Mouse (Mus musculus) hindbrain, embryonic 12.5 days (tissue): ENCODE measurements at regions not wholly inside any gene's neighbourhood (a gene's known extent, or its start where the extent isn't known, plus 50 kb on each side); places are given as distances from the start of the nearest gene placed in this dataset.

Source experiments
- ATAC-seq: fragments of 200-750 bp; cut with Nextera tagmentation; 2 replicates; pipeline ENCODE4 v1.8.0; 2017; ENCODE audit warnings: moderate TSS enrichment; ENCODE audit not compliant: low FRiP score
- H3K27ac ChIP-seq: fragments of 300-500 bp; sonication (generic); 2 replicates; pipeline ENCODE4 v1.5.1; 2016; ENCODE audit warnings: mild to moderate bottlenecking
- H3K27me3 ChIP-seq: fragments of 300-500 bp; sonication (generic); 2 replicates; pipeline ENCODE4 v1.6.1; 2016; ENCODE audit warnings: mild to moderate bottlenecking
- H3K36me3 ChIP-seq: fragments of 300-500 bp; sonication (generic); 2 replicates; pipeline ENCODE4 v1.6.1; 2016; ENCODE audit warnings: mild to moderate bottlenecking
- H3K4me1 ChIP-seq: fragments of 300-500 bp; sonication (generic); 2 replicates; pipeline ENCODE4 v1.6.1; 2016
- H3K4me2 ChIP-seq: fragments of 300-500 bp; sonication (generic); replicated peaks from 2 replicates; pipeline ENCODE4 v1.6.1; 2016; ENCODE audit warnings: mild to moderate bottlenecking
- H3K4me3 ChIP-seq: fragments of 300-500 bp; sonication (generic); 2 replicates; pipeline ENCODE4 v1.5.1; 2016; ENCODE audit warnings: mild to moderate bottlenecking
- H3K9ac ChIP-seq: fragments of 300-500 bp; sonication (generic); 2 replicates; pipeline ENCODE4 v1.6.1; 2016; ENCODE audit warnings: mild to moderate bottlenecking, moderate library complexity
- H3K9me3 ChIP-seq: fragments of 300-500 bp; sonication (generic); replicated peaks from 2 replicates; pipeline ENCODE4 v1.6.1; 2016; ENCODE audit warnings: mild to moderate bottlenecking
- WGBS: fragments of 180-500 bp; shearing (Covaris S2); methylation state at CpG from one replicate; pipeline ENCODE4 v1.1.7; 2016; 5-methylcytosine and 5-hydroxymethylcytosine counted together

DNA sequence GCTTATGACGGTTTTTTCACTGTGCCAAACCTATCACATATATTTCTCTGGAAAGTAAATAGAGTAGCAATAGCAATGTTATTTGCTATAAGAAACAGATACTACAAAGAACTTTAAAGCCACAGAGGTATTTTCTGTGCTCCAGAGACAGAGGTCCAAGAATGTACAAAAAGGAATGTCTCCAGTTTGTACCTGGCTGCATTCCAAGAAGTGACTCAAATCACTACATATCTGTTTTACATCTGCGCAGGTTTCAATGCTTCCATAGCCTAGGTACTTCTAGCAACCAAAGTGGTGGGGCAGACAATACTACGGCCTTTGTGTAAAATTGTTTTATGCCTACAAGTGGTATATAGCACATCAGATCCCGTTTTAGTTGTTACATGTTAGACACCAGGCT, 620.7 kb upstream of the Klf6 start:
- H3K36me3 ChIP-seq: no peaks in the 10 kb centered on the region
- no peak overlapping the region for H3K27ac ChIP-seq
- WGBS: 82% methylated on average over 4 of the region's 4 CpGs
- H3K27me3 ChIP-seq: no peaks in the 10 kb centered on the region
- ATAC-seq: no peak
- H3K9ac ChIP-seq: no peak overlapping the region
- H3K9me3 ChIP-seq: no peaks in the 10 kb centered on the region
- H3K4me1 ChIP-seq: no peaks in the 10 kb centered on the region
- no peak overlapping the region for H3K4me3 ChIP-seq
- no peak overlapping the region for H3K4me2 ChIP-seq

DNA sequence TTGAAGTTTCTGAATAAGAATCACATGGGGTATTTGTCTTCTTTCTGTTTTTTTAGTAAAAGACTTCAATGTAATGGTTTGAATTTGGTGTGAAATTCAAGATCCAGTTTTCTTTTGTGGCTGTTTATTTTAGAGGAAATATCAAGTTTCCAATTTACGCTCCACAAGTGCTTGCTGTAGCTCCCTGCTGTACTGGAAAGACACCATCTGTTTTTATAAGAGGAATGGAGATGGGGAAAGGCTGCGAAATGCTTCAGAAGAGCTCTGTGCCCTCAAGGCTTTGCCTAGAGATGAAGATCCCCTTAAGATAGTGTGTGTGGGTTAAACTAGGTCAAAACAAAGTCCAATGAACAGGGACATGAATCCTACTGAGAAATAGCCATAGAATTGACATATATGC, 618.5 kb upstream of the Klf6 start:
- no peak overlapping the region for H3K4me2 ChIP-seq
- H3K9me3 ChIP-seq: no peaks in the 10 kb centered on the region
- H3K4me1 ChIP-seq: no peaks in the 10 kb centered on the region
- ATAC-seq: no peak
- H3K27ac ChIP-seq: no peak overlapping the region
- H3K36me3 ChIP-seq: no peaks in the 10 kb centered on the region
- WGBS: 66% methylated on average over 2 of the region's 2 CpGs
- no peaks in the 10 kb centered on the region for H3K27me3 ChIP-seq
- no peak overlapping the region for H3K9ac ChIP-seq
- H3K4me3 ChIP-seq: no peak overlapping the region

DNA sequence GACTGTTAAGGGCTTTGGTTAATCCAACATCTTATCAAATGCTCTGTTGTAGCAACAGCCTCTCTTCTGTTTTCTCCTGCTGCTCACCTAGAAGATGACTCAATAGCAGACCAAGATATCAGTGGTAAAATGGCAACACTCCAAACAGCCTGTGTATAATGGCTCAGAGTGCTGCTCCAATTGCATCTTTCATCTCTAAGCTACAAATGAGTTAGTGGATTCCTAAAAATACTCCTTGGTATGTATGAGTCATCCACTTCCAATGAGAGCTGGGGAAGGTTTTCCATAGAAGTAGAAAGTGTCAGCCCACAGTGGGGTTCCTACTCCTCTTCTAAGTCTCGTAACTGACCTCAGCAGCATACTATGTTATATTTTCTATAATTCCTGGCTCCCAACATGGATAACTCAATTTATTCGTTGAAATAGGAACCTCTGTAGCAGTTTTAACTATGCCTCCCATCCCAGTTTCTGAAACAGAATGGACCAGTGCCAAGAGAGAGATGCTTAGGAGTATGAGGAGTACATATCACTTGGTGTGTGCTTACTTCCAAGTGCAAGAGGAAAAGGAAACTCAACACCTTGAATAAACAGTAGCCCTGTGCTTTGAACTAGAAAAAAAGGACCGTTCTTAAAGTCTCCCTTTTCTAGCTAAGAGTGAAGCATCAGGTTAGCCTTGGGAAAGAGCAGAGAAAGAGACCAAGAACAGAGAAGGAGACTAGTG, 612.5 kb upstream of the Klf6 start:
- Histone ChIP-seq H3K4me3 (no peak overlapping the region), H3K9ac (no peak overlapping the region), H3K36me3 (no peaks in the 10 kb centered on the region), H3K9me3 (no peaks in the 10 kb centered on the region), H3K27ac (no peak overlapping the region), H3K4me1 (no peaks in the 10 kb centered on the region), H3K4me2 (no peak overlapping the region), H3K27me3 (no peaks in the 10 kb centered on the region)
- ATAC-seq: no peak
- WGBS: 48% methylated on average over 3 of the region's 3 CpGs

DNA sequence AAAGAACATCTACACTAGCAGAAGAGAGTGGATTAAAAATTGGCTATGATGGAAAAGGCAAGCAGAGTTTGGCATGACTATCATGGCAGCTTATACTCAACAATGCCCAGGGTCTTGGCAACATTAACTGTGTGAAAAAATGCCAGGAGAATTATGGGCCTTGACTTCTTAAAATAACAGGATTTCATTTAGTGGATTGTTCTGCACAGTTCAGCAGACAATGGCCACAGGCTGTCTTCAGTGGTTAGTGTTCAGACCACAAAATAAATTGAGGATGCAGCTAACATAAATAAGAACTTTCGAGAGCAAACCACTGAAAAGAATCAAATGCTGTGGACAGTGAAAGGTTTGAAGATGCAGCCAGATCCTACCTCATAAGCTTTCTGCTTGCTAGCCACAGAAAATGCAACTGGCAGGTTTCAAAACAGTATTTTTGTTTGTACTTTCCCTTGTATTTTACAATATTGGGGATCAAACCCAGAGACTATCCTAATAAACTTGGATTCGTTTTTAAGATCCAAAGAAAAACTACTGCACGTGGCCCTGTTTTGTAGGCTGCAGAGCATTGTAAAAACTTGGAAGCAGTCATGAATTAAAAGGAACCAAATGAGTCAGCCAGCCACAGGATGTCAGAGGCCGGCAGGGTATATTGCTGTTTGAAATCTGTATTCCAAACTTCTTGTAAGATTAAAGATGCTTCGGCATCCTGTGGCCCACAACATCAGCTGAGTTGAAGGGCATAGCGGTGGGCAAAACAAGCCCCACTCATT, 603.2 kb upstream of the Klf6 start:
- Histone ChIP-seq H3K4me1 (no peaks in the 10 kb centered on the region), H3K9ac (no peak overlapping the region), H3K36me3 (no peaks in the 10 kb centered on the region), H3K9me3 (no peaks in the 10 kb centered on the region), H3K27me3 (no peaks in the 10 kb centered on the region), H3K4me2 (no peak overlapping the region), H3K27ac (no peak overlapping the region), H3K4me3 (no peak overlapping the region)
- ATAC-seq: no peak
- WGBS: 86% methylated on average over 6 of the region's 6 CpGs

DNA sequence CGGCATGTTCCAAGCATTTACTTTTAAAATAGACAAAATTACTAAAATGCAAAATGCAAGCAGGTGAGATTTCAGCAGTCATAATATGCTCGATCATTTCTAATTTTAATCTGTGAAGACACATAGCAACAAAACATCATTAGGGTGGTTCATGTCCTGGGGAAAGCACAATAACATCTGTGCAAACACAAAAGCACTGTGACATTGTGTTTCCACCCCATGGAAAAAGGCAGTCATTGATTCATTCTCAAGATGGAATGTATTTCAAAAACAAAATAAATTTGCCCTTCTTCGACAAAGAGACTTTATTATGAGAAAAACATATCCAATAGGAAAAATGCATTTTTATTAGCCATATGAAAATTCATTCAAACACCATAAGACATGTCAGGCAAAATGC, 601.5 kb upstream of the Klf6 start:
- H3K27ac ChIP-seq: no peak overlapping the region
- 77% methylated on average over 3 of the region's 3 CpGs for whole genome bisulfite sequencing
- ATAC-seq: no peak

DNA sequence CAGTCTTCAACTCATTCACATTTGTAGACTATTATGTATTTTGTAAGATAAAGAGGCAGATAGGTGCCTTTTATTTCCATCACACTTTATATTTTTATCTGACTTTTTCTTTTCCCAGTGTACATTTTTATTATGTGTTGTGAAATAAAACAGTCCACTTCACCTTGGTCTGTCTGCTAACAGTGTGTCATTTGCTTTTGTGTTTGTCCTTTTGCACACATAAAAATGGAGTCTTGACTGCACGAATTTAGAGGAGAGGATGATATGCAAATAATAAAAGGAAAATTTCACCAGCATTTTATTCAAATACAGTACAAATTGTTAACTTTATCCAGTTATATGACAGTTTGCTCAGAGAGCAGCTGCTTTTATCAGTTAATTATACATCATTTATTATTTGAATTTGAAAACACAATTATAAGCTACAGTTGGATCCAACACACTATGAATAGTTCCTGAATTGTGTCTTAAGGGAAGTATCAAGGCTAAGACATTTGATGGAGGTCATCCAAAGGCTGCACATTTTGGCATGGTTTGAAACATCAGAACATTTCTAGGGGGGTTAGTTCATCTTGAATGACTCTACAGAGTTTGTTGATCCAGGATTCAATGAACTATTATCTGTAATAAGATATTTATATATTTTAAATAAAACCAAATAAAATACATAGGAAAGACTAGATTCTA, 588.6 kb upstream of the Klf6 start:
- no peaks in the 10 kb centered on the region for H3K4me1 ChIP-seq
- no peak for ATAC-seq
- no peak overlapping the region for H3K27ac ChIP-seq
- no peak overlapping the region for H3K4me2 ChIP-seq
- H3K4me3 ChIP-seq: no peak overlapping the region
- no peaks in the 10 kb centered on the region for H3K9me3 ChIP-seq
- no peaks in the 10 kb centered on the region for H3K36me3 ChIP-seq
- 69% methylated on average over 1 of the region's 1 CpGs for WGBS
- H3K9ac ChIP-seq: no peak overlapping the region
- no peaks in the 10 kb centered on the region for H3K27me3 ChIP-seq

More for the DNA sequence above, 601.5 kb upstream of the Klf6 start:
- Histone ChIP-seq H3K27me3 (no peaks in the 10 kb centered on the region), H3K4me1 (no peaks in the 10 kb centered on the region), H3K9me3 (no peaks in the 10 kb centered on the region), H3K36me3 (no peaks in the 10 kb centered on the region), H3K9ac (no peak overlapping the region), H3K4me2 (no peak overlapping the region), H3K4me3 (no peak overlapping the region)

DNA sequence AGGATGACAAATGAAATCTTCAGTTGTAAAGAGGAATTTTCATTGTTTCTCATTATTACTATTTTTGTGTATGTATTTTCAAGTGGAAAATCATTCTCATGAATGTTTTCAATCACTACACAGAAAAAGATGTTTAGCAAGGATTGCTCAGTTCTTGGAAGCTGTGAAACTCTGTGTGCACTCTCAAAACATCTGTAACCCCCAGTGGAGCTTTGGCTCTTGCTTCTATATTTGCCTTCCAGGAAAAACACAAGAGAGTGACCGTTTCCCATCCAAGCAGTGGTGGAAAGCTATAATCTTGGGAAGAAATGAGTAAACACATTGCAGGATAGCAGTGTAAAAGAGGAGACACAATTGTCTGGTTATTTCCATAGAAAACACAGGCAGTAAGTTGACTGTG, 584.7 kb upstream of the Klf6 start:
- ATAC-seq: no peak
- WGBS: 58% methylated on average over 1 of the region's 1 CpGs
- Histone ChIP-seq H3K27me3 (no peaks in the 10 kb centered on the region), H3K4me2 (no peak overlapping the region), H3K36me3 (no peaks in the 10 kb centered on the region), H3K9ac (no peak overlapping the region), H3K27ac (no peak overlapping the region), H3K9me3 (no peaks in the 10 kb centered on the region), H3K4me3 (no peak overlapping the region), H3K4me1 (no peaks in the 10 kb centered on the region)

DNA sequence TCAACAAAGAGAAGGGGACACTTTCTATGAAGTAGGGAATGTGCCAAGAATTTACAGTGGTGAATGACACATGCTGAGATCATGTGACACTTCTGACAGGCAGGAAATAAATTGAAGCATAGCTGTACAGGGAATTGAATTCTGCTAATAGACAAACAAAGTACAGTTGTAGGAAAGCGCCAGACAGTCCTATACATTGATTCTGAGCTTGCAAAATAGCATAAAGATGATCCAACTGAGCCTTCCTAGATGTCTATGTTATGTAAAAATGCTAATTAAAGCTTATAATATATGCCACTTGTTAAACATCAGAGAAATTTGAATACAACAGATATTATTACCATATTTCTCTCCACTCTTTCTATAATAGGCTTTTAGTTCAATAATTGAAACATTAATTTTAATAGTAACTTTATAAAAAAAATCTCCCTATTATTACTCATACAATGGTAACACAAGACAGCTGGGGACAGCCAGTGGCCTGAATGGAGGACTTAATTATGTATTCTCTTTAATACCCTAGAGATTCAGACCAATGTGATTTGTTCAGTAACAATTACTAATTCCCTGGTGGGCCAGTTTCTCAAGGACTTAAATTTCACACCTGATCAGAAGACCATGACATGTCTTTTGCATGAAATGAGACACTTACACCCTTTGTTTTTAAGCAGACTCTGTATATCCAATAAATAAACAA, 571.4 kb upstream of the Klf6 start:
- no peak overlapping the region for H3K4me3 ChIP-seq
- H3K4me1 ChIP-seq: no peaks in the 10 kb centered on the region
- no peak overlapping the region for H3K27ac ChIP-seq
- H3K9ac ChIP-seq: no peak overlapping the region
- peak; percentile 73; the same call in 1 of the 2 replicates for ATAC-seq
- H3K36me3 ChIP-seq: no peaks in the 10 kb centered on the region
- H3K4me2 ChIP-seq: no peak overlapping the region
- no peaks in the 10 kb centered on the region for H3K27me3 ChIP-seq
- H3K9me3 ChIP-seq: no peaks in the 10 kb centered on the region
- WGBS: 85% methylated on average over 1 of the region's 1 CpGs

DNA sequence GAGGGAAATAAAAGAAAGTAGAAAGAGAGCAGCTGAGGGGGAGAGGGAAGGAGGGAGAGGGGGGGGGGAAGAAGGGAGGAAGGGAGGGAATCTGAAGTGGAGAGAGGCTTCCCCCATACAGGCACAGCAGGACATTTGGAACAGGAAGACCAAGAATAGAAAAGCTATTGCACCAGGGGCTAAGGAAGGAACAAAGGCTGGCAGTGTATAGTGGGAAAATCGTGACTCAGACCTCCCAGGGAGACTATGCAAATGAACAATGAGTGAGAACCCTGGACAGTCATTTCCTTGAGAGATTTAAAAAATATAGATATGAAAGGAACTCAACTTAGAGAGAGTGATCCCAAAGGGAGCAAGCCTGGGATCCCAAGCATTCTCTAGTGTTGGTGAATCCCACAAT, 559.1 kb upstream of the Klf6 start:
- no peaks in the 10 kb centered on the region for H3K9me3 ChIP-seq
- H3K36me3 ChIP-seq: no peaks in the 10 kb centered on the region
- no peak overlapping the region for H3K9ac ChIP-seq
- H3K27ac ChIP-seq: no peak overlapping the region
- no peak overlapping the region for H3K4me2 ChIP-seq
- ATAC-seq: no peak
- no peaks in the 10 kb centered on the region for H3K4me1 ChIP-seq
- no peak overlapping the region for H3K4me3 ChIP-seq
- 3% methylated on average over 1 of the region's 1 CpGs for WGBS
- H3K27me3 ChIP-seq: no peaks in the 10 kb centered on the region

DNA sequence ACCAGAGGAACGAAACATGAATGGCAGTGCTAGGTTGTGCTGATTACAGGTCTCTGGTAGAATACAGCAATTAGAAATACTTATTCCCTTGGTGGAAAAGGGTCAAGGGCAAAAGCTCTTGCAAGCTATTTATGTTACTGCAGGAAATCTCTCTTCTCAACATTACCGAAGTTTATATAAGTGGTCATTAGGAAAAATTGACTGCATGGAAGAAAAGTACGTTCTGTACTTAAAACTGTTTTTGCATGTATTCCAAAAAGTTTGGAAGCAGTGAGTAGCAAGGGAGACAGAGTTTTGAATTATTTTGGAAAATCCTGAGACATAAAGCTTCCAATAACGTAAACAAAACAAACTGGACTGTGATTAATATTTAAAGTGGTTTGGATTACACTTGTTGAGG, 554.6 kb upstream of the Klf6 start:
- Histone ChIP-seq H3K9me3 (no peaks in the 10 kb centered on the region), H3K4me1 (no peaks in the 10 kb centered on the region), H3K4me2 (no peak overlapping the region), H3K27me3 (no peaks in the 10 kb centered on the region), H3K4me3 (no peak overlapping the region), H3K27ac (no peak overlapping the region), H3K9ac (no peak overlapping the region), H3K36me3 (no peaks in the 10 kb centered on the region)
- WGBS: 84% methylated on average over 4 of the region's 4 CpGs
- no peak for ATAC-seq

DNA sequence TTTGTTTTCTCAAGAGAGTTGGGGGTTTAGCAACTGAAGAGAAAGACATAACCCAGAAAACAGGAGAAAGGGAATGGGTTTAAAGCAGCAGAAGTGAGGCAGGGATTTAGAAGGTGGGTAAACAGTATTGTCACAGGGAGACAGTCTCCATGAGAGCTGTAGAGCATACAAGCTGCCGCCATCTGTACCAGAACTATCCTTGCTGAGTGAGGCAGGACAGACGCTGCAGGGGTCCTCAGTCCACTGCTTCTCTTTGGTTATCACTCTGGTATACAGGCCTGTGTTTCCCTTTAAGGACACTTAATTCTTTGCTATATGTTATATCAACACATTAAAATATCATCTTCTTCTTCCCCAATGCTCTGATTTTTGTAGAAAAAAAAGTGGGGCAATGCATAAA, 548.0 kb upstream of the Klf6 start:
- WGBS: 51% methylated on average over 2 of the region's 2 CpGs
- ATAC-seq: no peak

DNA sequence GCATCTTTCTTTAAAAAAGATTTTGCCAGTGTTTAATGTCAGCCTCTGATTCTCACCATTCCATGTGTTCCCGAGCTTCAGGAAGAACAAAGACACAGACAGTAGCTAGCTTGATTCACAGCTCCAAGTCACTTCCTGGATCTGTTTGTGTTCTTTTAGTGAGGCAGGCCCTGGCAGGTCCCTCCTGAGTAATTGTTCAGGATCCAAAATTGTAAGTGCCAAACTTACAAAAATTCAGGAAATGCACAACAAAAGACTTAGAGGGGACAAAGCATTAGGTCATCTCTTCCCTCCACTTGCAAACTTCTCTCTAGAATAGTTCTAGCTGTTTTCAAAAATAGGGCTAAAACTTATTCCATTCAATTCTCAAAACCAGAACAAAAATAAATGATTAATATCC, 546.3 kb upstream of the Klf6 start:
- H3K4me1 ChIP-seq: no peaks in the 10 kb centered on the region
- H3K27ac ChIP-seq: no peak overlapping the region
- H3K36me3 ChIP-seq: no peaks in the 10 kb centered on the region
- H3K4me2 ChIP-seq: no peak overlapping the region
- H3K9ac ChIP-seq: no peak overlapping the region
- H3K4me3 ChIP-seq: no peak overlapping the region
- ATAC-seq: no peak
- H3K27me3 ChIP-seq: no peaks in the 10 kb centered on the region
- no peaks in the 10 kb centered on the region for H3K9me3 ChIP-seq
- WGBS: 57% methylated on average over 1 of the region's 1 CpGs

More for the DNA sequence above, 548.0 kb upstream of the Klf6 start:
- Histone ChIP-seq H3K4me3 (no peak overlapping the region), H3K36me3 (no peaks in the 10 kb centered on the region), H3K27ac (no peak overlapping the region), H3K4me1 (no peaks in the 10 kb centered on the region), H3K27me3 (no peaks in the 10 kb centered on the region), H3K4me2 (no peak overlapping the region), H3K9me3 (no peaks in the 10 kb centered on the region), H3K9ac (no peak overlapping the region)
